Mouse (Mus musculus): Measurements from ENCODE around the gene Gas7. TPM values are rescaled to one million over a fixed set of nuclear protein-coding genes. Genes with fewer than 3 reads are reported as not detected.

Gene Gas7
- polyA plus RNA-seq, 1 experiment from 2014 or later, result 27.0 TPM

- Histone ChIP-seq H3K4me3 (no peak overlapping the region), H3K27me3 (no peaks in the 10 kb centered on the region), H3K27ac (no peak overlapping the region), H3K36me3 (no peaks in the 10 kb centered on the region), H3K4me1 (peaks cover 36% of the 10 kb centered on the region), H3K9me3 (no peaks in the 10 kb centered on the region), H3K9ac (no peak overlapping the region), H3K4me2 (no peak overlapping the region)
- WGBS, result 89% methylated on average over 4 of the region's 4 CpGs
- ATAC-seq (ENCODE audit: insufficient number of reproducible peaks, low FRiP score, low TSS enrichment, low read depth), result no peak
These were observed 127.3 kb downstream of the Gas7 start for GRCm38 (mm10) chr11:67582570-67582969.

DNA sequence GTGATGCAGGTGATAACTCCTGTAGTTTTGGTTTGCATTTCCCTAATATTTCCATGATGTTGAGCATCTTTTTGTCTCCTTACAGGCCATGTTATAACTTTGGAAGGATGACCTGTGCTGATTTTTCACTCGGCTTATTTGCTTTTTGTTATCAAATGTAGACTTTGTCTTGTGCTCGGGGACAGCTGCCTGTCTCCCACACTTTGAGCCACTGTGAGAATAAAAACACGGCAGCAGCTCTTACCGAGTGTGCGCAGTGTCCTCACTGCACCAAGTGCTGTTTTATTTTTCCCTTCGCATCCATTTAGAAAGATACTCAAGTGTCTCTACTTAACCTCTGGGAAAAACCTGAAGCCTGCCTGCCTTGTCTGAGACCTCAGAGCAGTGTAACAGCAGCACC is 129.8 kb downstream of the Gas7 start:
- no peaks in the 10 kb centered on the region for H3K27me3 ChIP-seq
- WGBS, result 91% methylated on average over 6 of the region's 6 CpGs
- no peaks in the 10 kb centered on the region for H3K36me3 ChIP-seq
- no peak overlapping the region for H3K9ac ChIP-seq
- H3K4me2 ChIP-seq, result no peak overlapping the region
- ATAC-seq (ENCODE audit: insufficient number of reproducible peaks, low FRiP score, low TSS enrichment, low read depth), result no peak
- no peak overlapping the region for H3K4me3 ChIP-seq
- H3K27ac ChIP-seq, result no peak overlapping the region
- H3K9me3 ChIP-seq, result no peaks in the 10 kb centered on the region
- peaks cover 33% of the 10 kb centered on the region for H3K4me1 ChIP-seq

GRCm38 (mm10) chr11:67585629-67586028 is 130.4 kb downstream of the Gas7 start:
- no peak for ATAC-seq (ENCODE audit: insufficient number of reproducible peaks, low FRiP score, low TSS enrichment, low read depth)
- Histone ChIP-seq H3K36me3 (no peaks in the 10 kb centered on the region), H3K9ac (no peak overlapping the region), H3K27me3 (no peaks in the 10 kb centered on the region), H3K9me3 (no peaks in the 10 kb centered on the region), H3K27ac (0 out of 2 replicates have a peak overlapping the region, but pooled peaks have one; percentile 54), H3K4me2 (no peak overlapping the region), H3K4me1 (peaks cover 33% of the 10 kb centered on the region), H3K4me3 (no peak overlapping the region)
- WGBS, result 83% methylated on average over 2 of the region's 2 CpGs

- no peak; the same call in 1 of the 2 replicates for ATAC-seq (ENCODE audit: insufficient number of reproducible peaks, low FRiP score, low TSS enrichment, low read depth)
- Histone ChIP-seq H3K4me3 (no peak overlapping the region), H3K9ac (no peak overlapping the region), H3K4me2 (no peak overlapping the region), H3K27ac (peak overlapping the region; percentile 54), H3K36me3 (no peaks in the 10 kb centered on the region), H3K4me1 (peaks cover 28% of the 10 kb centered on the region), H3K27me3 (no peaks in the 10 kb centered on the region), H3K9me3 (no peaks in the 10 kb centered on the region)
- WGBS, result 64% methylated on average over 3 of the region's 3 CpGs
These were observed 131.2 kb downstream of the Gas7 start for GRCm38 (mm10) chr11:67586231-67586994.

- Histone ChIP-seq H3K9ac (no peak overlapping the region), H3K36me3 (no peaks in the 10 kb centered on the region), H3K9me3 (no peaks in the 10 kb centered on the region), H3K4me1 (peaks cover 24% of the 10 kb centered on the region), H3K27ac (no peak overlapping the region), H3K4me2 (0 out of 2 replicates have a peak overlapping the region, but pooled peaks have one; percentile 4), H3K27me3 (no peaks in the 10 kb centered on the region), H3K4me3 (no peak overlapping the region)
- no peak for ATAC-seq (ENCODE audit: insufficient number of reproducible peaks, low FRiP score, low TSS enrichment, low read depth)
- 66% methylated on average over 8 of the region's 8 CpGs for whole genome bisulfite sequencing
These were observed 133.1 kb downstream of the Gas7 start for GRCm38 (mm10) chr11:67588196-67588827.

- Histone ChIP-seq H3K27me3 (no peaks in the 10 kb centered on the region), H3K4me1 (peaks cover 24% of the 10 kb centered on the region), H3K27ac (no peak overlapping the region), H3K36me3 (no peaks in the 10 kb centered on the region), H3K4me3 (no peak overlapping the region), H3K4me2 (0 out of 2 replicates have a peak overlapping the region, but pooled peaks have one; percentile 4), H3K9me3 (no peaks in the 10 kb centered on the region), H3K9ac (no peak overlapping the region)
- WGBS, result 20% methylated on average over 9 of the region's 9 CpGs
- ATAC-seq (ENCODE audit: insufficient number of reproducible peaks, low FRiP score, low TSS enrichment, low read depth), result no peak
These were observed 133.6 kb downstream of the Gas7 start for GRCm38 (mm10) chr11:67588828-67589314.

DNA sequence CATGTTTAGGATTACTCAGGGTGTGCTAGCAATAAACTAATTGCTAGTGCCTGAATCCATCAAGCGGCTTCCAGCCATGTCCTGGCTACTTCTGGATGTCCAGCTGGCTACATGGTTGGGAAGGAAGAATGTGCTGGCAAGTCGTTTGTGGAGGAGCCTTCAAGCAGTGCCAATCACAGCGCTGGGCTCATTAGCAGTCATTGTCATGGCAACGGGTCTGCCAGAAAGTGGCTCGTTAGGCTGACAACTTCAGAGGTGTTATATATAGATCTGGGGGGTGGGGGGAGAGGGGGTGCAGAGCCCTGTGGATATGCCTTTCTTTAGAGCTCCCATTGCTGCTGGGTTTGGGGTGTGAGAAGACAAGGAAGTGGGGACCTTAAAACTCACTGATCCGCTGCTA is 141.0 kb downstream of the Gas7 start:
- no peak overlapping the region for H3K9ac ChIP-seq
- no peak for ATAC-seq (ENCODE audit: insufficient number of reproducible peaks, low FRiP score, low TSS enrichment, low read depth)
- no peaks in the 10 kb centered on the region for H3K27me3 ChIP-seq
- no peak overlapping the region for H3K4me2 ChIP-seq
- no peaks in the 10 kb centered on the region for H3K9me3 ChIP-seq
- H3K4me3 ChIP-seq, result no peak overlapping the region
- H3K4me1 ChIP-seq, result peaks cover 33% of the 10 kb centered on the region
- H3K27ac ChIP-seq, result no peak overlapping the region
- no peaks in the 10 kb centered on the region for H3K36me3 ChIP-seq
- WGBS, result 37% methylated on average over 6 of the region's 6 CpGs

DNA sequence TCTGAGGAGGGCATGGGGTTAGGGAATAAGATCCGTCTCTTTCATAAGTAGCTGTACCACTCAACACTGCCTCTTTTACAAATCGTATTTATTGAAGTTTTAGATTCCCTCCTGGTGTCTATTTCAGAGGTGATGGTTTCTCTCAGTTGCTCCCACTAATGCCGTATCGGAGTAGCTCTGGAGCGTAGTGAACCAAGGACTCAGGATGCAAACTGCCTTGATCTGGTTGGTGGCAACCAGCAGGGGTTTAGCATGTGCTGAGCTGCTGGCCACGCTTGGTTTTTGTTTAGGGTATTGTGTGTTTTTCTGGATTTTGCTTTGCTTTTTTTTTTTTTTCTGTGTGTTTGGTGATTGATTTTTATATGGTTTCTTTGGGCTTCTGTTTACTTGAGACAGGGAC is 141.6 kb downstream of the Gas7 start:
- 76% methylated on average over 6 of the region's 6 CpGs for WGBS
- H3K9me3 ChIP-seq, result no peaks in the 10 kb centered on the region
- ATAC-seq (ENCODE audit: insufficient number of reproducible peaks, low FRiP score, low TSS enrichment, low read depth), result no peak

DNA sequence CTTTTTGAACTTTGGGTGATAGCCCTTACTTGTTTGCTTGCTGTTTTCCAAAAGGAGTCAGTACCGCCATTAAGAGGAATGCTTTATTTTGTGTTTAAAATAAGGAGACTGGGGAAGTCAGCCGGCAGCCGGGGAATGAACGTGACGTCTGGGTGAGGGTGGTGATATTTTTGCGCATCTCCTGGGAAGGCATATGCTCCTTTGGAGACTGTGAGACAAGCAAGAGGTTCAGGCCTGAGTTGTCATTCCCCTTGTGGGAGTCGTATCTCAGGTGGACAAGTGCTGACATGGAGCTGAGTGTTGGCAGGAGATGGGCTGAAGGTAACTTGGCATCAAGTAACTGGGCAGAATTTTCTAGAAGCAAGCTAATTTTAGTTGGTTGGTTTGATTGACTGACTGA is 142.2 kb downstream of the Gas7 start:
- Histone ChIP-seq H3K4me2 (no peak overlapping the region), H3K36me3 (no peaks in the 10 kb centered on the region), H3K4me1 (peaks cover 35% of the 10 kb centered on the region), H3K9ac (no peak overlapping the region), H3K27me3 (no peaks in the 10 kb centered on the region), H3K4me3 (no peak overlapping the region), H3K9me3 (no peaks in the 10 kb centered on the region), H3K27ac (no peak overlapping the region)
- 61% methylated on average over 7 of the region's 7 CpGs for WGBS
- ATAC-seq (ENCODE audit: insufficient number of reproducible peaks, low FRiP score, low TSS enrichment, low read depth), result no peak

More for the DNA sequence above, 141.6 kb downstream of the Gas7 start:
- Histone ChIP-seq H3K9ac (no peak overlapping the region), H3K4me3 (no peak overlapping the region), H3K27ac (no peak overlapping the region), H3K4me2 (no peak overlapping the region), H3K36me3 (no peaks in the 10 kb centered on the region), H3K4me1 (peaks cover 35% of the 10 kb centered on the region), H3K27me3 (no peaks in the 10 kb centered on the region)

- no peak overlapping the region for H3K4me2 ChIP-seq
- H3K9ac ChIP-seq, result no peak overlapping the region
- H3K27me3 ChIP-seq, result no peaks in the 10 kb centered on the region
- H3K27ac ChIP-seq, result no peak overlapping the region
- H3K4me1 ChIP-seq, result peaks cover 38% of the 10 kb centered on the region
- H3K9me3 ChIP-seq, result no peaks in the 10 kb centered on the region
- no peaks in the 10 kb centered on the region for H3K36me3 ChIP-seq
- H3K4me3 ChIP-seq, result no peak overlapping the region
- ATAC-seq (ENCODE audit: insufficient number of reproducible peaks, low FRiP score, low TSS enrichment, low read depth), result no peak
- 45% methylated on average over 1 of the region's 1 CpGs for whole genome bisulfite sequencing
These were observed 143.9 kb downstream of the Gas7 start for GRCm38 (mm10) chr11:67599141-67599540.

DNA sequence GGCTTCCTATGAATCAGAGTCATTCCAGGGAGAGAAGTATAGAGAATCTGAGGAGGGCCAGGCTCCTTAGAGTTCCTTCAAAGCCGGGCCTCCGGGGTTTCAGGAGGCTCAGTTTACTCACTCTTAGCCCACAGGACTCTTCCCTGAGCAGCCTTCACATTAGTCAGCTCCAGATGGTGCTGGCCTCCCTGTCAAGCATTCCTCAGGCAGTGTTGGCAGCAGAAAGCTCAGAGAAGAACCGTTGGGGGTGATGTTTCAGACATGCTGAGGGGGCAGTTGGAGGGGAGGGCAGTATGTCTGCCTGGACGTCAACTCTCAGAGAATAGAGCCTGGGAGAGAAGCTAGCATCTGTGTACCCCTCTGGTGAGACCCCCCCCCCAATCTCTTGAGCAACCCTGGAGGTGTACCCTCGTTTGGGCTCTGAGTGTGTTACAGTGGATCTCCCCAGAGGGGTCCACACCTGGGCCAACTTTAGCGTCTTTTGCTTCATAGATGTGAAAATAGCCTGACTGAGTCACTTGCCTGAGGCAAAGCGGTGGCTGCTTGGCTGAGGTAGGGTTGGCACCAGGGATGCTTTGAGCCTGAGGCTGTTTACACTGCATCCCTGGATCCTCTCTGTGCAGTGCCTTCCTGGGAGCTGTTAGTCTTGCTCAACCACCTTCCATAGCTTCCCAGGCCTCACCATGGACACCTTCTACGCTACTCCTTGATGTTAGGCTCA is 145.6 kb downstream of the Gas7 start:
- Histone ChIP-seq H3K36me3 (no peaks in the 10 kb centered on the region), H3K27ac (no peak overlapping the region), H3K4me2 (no peak overlapping the region), H3K9me3 (no peaks in the 10 kb centered on the region), H3K9ac (no peak overlapping the region), H3K4me1 (peaks cover 38% of the 10 kb centered on the region), H3K4me3 (no peak overlapping the region), H3K27me3 (no peaks in the 10 kb centered on the region)
- WGBS, result 50% methylated on average over 8 of the region's 8 CpGs
- ATAC-seq (ENCODE audit: insufficient number of reproducible peaks, low FRiP score, low TSS enrichment, low read depth), result no peak
